Mouse (Mus musculus) ovary, adult 18-20 months (tissue): ENCODE data around the gene E130114P18Rik.

Experiments
- DNase-seq: peaks from one replicate; pipeline ENCODE4 v3.0.0; 2022; ENCODE audit warnings: low spot score, mixed read lengths

The E130114P18Rik gene

DNA sequence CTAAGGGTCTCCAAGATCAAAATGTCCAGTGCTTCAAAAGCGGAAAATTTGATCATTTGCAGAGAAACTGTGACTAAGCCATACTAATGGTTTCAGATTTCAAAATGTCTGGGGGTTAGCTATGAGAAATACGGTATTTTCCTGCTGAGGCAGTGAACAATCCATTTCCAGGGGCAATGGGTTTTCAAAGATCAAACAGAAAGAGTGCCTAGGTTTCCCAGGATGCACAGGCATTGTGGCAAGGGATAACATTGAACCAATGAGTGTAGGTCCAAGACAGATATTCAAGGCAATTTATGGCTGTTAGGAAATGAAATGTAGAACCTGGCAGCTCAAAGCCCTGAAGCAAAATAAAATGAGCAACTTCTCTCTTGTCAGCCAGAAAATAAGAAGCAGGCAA is 220.3 kb downstream of the E130114P18Rik start:
- no peak for DNase-seq

GRCm38 (mm10) chr4:97544016-97544415 is 233.9 kb downstream of the E130114P18Rik start:
- no peak for DNase-seq

DNA sequence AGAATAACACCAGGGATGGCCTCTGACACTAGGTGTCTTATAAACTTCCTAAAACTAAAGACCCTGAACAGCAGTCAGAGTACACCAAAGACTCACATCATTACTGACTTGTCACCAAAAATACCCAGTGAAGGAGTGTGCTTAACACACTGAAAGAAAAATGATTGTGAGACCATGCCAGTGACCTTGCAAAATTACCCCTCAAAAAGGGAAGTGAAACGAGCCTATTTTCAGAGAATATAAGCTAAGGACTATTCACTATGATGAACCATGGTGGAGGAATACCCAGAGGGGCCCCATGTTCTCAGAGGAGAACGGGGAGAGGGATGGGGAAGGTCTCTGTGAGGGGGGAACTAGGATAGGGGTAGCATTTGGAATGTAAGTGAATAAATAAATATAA is 245.8 kb downstream of the E130114P18Rik start:
- no peak for DNase-seq

GRCm38 (mm10) chr4:97528517-97528916 is 249.4 kb downstream of the E130114P18Rik start:
- no peak for DNase-seq
